Mouse (Mus musculus) ES-E14 (cell line): ENCODE measurements around the gene Neu1.
"Not testable (repeated sequence)": the region's sequence is repeated elsewhere in the genome, so short reads cannot be mapped to it uniquely, and the experiment has no call there.

ENCODE experiments used
- MAFK ChIP-seq: IDR thresholded peaks from 2 replicates; pipeline ENCODE4 v1.6.1; 2014; ENCODE audit warnings: mild to moderate bottlenecking, low read depth, low read length, inconsistent platforms; ENCODE audit not compliant: insufficient read depth
- ZC3H11A ChIP-seq: IDR thresholded peaks from 2 replicates; pipeline ENCODE4 v1.6.1; 2012; ENCODE audit warnings: low read depth, mild to moderate bottlenecking, inconsistent platforms, low read length, borderline replicate concordance
- ZNF384 ChIP-seq: IDR thresholded peaks from 2 replicates; pipeline ENCODE4 v1.6.1; 2012; ENCODE audit warnings: low read depth, low read length, inconsistent platforms

DNA sequence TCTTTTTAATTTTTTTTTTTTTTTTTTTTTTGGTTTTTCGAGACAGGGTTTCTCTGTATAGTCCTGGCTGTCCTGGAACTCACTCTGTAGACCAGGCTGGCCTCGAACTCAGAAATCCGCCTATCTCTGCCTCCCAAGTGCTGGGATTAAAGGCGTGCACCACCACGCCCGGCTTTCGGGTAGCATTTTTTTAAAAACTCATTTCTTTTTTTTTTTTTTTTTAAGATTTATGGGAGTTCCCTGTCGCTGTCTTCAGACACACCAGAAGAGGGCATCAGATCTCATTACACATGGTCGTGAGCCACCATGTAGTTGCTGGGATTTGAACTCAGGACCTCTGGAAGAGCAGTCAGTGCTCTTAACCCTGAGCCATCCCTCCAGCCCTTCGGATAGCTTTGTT lies 29.1 kb upstream of the Neu1 start:
- 0 out of 2 replicates have a peak, but pooled peaks have one; percentile 59 for TF ChIP-seq ZNF384
- not testable (repeated sequence) for TF ChIP-seq ZC3H11A, MAFK
